Mouse (Mus musculus) brain, embryonic 14.5 days (tissue): ENCODE data around the gene Cpsf4. TPM values are rescaled to one million over a fixed set of nuclear protein-coding genes. Genes with fewer than 3 reads are reported as not detected.
A peak's percentile ranks its signal among the peaks of the same experiment; 100 is the strongest.
"Not testable (repeated sequence)": the region's sequence is repeated elsewhere in the genome, so short reads cannot be mapped to it uniquely, and the experiment has no call there.

Source experiments
- DNase-seq: peaks from one replicate; pipeline ENCODE4 v3.0.0-alpha.2; 2011; ENCODE audit warnings: low read depth
- CTCF ChIP-seq: fragments of 200-500 bp; IDR thresholded peaks from 2 replicates; pipeline ENCODE4 v1.5.1; 2012; ENCODE audit warnings: inconsistent platforms, mild to moderate bottlenecking, moderate library complexity, borderline replicate concordance; ENCODE audit not compliant: insufficient read depth, insufficient read length; ENCODE audit errors: extremely low read depth
- POLR2A ChIP-seq: fragments of 200-500 bp; IDR thresholded peaks from 2 replicates; pipeline ENCODE4 v1.6.1; 2012; ENCODE audit warnings: mild to moderate bottlenecking, inconsistent platforms, borderline replicate concordance; ENCODE audit not compliant: poor library complexity, insufficient read depth, insufficient read length, severe bottlenecking; ENCODE audit errors: extremely low read depth
- polyA plus RNA-seq: library from polyadenylated mRNA; depleted of rRNA; stranded (reverse); fragments of >200 nt; gene quantifications from 2 replicates; pipeline ENCODE4 v1.2.3, GENCODE M21; 2012

Gene Cpsf4
- polyA plus RNA-seq, 1 experiment: 72.9 TPM

GRCm38 (mm10) chr5:145190373-145190772, 23.4 kb downstream of the Cpsf4 start:
- DNase-seq: peak; percentile 2
- TF ChIP-seq CTCF (no peak), POLR2A (no peak)

GRCm38 (mm10) chr5:145190875-145191798, 24.1 kb downstream of the Cpsf4 start:
- peak; percentile 98 for DNase-seq
- TF ChIP-seq POLR2A (peak; percentile 15; the same call in 1 of the 2 replicates), CTCF (no peak)

GRCm38 (mm10) chr5:145191962-145192361, 24.9 kb downstream of the Cpsf4 start, which contains the start of gene Atp5j2:
Gene Atp5j2 (minus strand): TSS chr5:145192062.
- no peak for DNase-seq

GRCm38 (mm10) chr5:145200387-145200786, 33.4 kb downstream of the Cpsf4 start:
- TF ChIP-seq CTCF (no peak), POLR2A (no peak)
- no peak for DNase-seq

More at GRCm38 (mm10) chr5:145191962-145192361, 24.9 kb downstream of the Cpsf4 start, which contains the start of gene Atp5j2:
- TF ChIP-seq CTCF (no peak), POLR2A (no peak)

- DNase-seq: peak; percentile 97
- TF ChIP-seq CTCF (no peak), POLR2A (peak; percentile 12; the same call in 1 of the 2 replicates)
These were observed 34.4 kb downstream of the Cpsf4 start, which contains the start of gene Zkscan14 for GRCm38 (mm10) chr5:145201321-145201991. Gene Zkscan14 (minus strand): TSS chr5:145201868.

- no peak for TF ChIP-seq POLR2A
- no peak for DNase-seq
These were observed 35.4 kb downstream of the Cpsf4 start for GRCm38 (mm10) chr5:145202446-145202845.

GRCm38 (mm10) chr5:145203936-145204691, 37.1 kb downstream of the Cpsf4 start, which contains the start of gene Zkscan5:
Gene Zkscan5 (plus strand): TSS chr5:145204562.
- DNase-seq: peak; percentile 100
- TF ChIP-seq CTCF (peak; percentile 3; the same call in 1 of the 2 replicates), POLR2A (peak; percentile 57; the same call in 1 of the 2 replicates)

GRCm38 (mm10) chr5:145205041-145205440, 38.0 kb downstream of the Cpsf4 start:
- no peak for DNase-seq
- TF ChIP-seq POLR2A (no peak), CTCF (no peak)

- TF ChIP-seq CTCF (no peak), POLR2A (no peak)
- no peak for DNase-seq
These were observed 40.4 kb downstream of the Cpsf4 start for GRCm38 (mm10) chr5:145207385-145207784.

- no peak for TF ChIP-seq CTCF
- no peak for TF ChIP-seq POLR2A
These were observed 40.9 kb downstream of the Cpsf4 start for GRCm38 (mm10) chr5:145207954-145208353.

GRCm38 (mm10) chr5:145208391-145208790, 41.4 kb downstream of the Cpsf4 start:
- not testable (repeated sequence) for DNase-seq

More at GRCm38 (mm10) chr5:145207954-145208353, 40.9 kb downstream of the Cpsf4 start:
- DNase-seq: no peak

- TF ChIP-seq POLR2A (no peak), CTCF (no peak)
- no peak for DNase-seq
These were observed 44.3 kb downstream of the Cpsf4 start for GRCm38 (mm10) chr5:145211340-145211739.
